Mouse (Mus musculus): ENCODE measurements around the gene Gm21958. TPM values are rescaled to one million over a fixed set of nuclear protein-coding genes. Genes with fewer than 3 reads are reported as not detected.

The Gm21958 gene
- polyA plus RNA-seq (2014; fragmentation: Illumina TruSeq; extraction: RNeasy Lipid Tissue Mini Kit (QIAGEN cat#74804); ENCODE audit: insufficient read depth, low read depth, low replicate concordance) = not detected

GRCm38 (mm10) chr3:54714253-54714652 is at the start of gene Gm21958:
Gm21958 (minus strand) TSS chr3:54714353.

GRCm38 (mm10) chr3:54755145-54756041 is 41.2 kb upstream of the Gm21958 start, which contains the start of gene Smad9:
Smad9 (plus strand) TSS chr3:54755582.

GRCm38 (mm10) chr3:54735247-54736046 is 21.3 kb upstream of the Gm21958 start, which contains the start of the genes Exosc8 and Alg5:
Exosc8 (minus strand) TSS chr3:54735393.
Alg5 (plus strand) TSS chr3:54735539.

GRCm38 (mm10) chr3:54692202-54693055 is 21.7 kb downstream of the Gm21958 start, which contains the start of gene Supt20:
Supt20 (plus strand) TSS chr3:54692807.

Other genes with a start within 250 kb of the Gm21958 start
- gene Supt20, start 21.5 kb downstream of the Gm21958 start, polyA plus RNA-seq (2014; fragmentation: Illumina TruSeq; extraction: RNeasy Lipid Tissue Mini Kit (QIAGEN cat#74804); ENCODE audit: insufficient read depth, low read depth, low replicate concordance) = 20.5 TPM
- 27.7 TPM for gene Exosc8, start 21.0 kb upstream of the Gm21958 start, polyA plus RNA-seq (2014; fragmentation: Illumina TruSeq; extraction: RNeasy Lipid Tissue Mini Kit (QIAGEN cat#74804); ENCODE audit: insufficient read depth, low read depth, low replicate concordance)
- 30.3 TPM for gene Alg5, start 21.2 kb upstream of the Gm21958 start, polyA plus RNA-seq (2014; fragmentation: Illumina TruSeq; extraction: RNeasy Lipid Tissue Mini Kit (QIAGEN cat#74804); ENCODE audit: insufficient read depth, low read depth, low replicate concordance)
- 1.9 TPM for gene Smad9, start 41.2 kb upstream of the Gm21958 start, polyA plus RNA-seq (2014; fragmentation: Illumina TruSeq; extraction: RNeasy Lipid Tissue Mini Kit (QIAGEN cat#74804); ENCODE audit: insufficient read depth, low read depth, low replicate concordance)
- 22.9 TPM for gene Rfxap, start 93.4 kb upstream of the Gm21958 start, polyA plus RNA-seq (2014; fragmentation: Illumina TruSeq; extraction: RNeasy Lipid Tissue Mini Kit (QIAGEN cat#74804); ENCODE audit: insufficient read depth, low read depth, low replicate concordance)
- not detected for gene Sertm1, start 201.5 kb upstream of the Gm21958 start, polyA plus RNA-seq (2014; fragmentation: Illumina TruSeq; extraction: RNeasy Lipid Tissue Mini Kit (QIAGEN cat#74804); ENCODE audit: insufficient read depth, low read depth, low replicate concordance)

All from lung, adult 10 weeks (tissue).